Mouse (Mus musculus): Measurements from ENCODE around the gene Epn2. TPM values are rescaled to one million over a fixed set of nuclear protein-coding genes. Genes with fewer than 3 reads are reported as not detected.

The Epn2 gene
- polyA plus RNA-seq, 1 experiment, result 76.0 TPM

DNA sequence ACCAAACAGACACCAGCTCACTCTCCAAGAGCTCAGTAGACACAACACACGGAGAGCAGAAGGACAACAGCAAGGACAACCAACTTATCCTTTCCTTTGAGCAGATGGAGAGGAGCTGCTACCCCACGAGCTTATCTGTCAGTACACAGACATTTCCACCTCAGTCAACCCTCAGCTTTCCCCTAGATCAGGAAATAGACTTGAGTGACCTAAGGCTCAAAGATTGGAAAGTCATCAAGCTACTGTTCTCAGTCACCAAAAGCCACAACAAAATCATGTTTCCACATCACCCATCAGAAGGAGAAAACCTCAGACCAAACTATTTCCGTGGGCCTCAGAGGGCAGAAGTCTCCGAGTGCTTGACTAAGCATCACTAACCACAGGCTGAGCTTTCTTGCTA, 15.5 kb downstream of the Epn2 start:
- peaks cover 2% of the 10 kb centered on the region for H3K4me1 ChIP-seq (ENCODE audit: control insufficient read depth, insufficient read depth, low read length)
- no peak overlapping the region for H3K9ac ChIP-seq (ENCODE audit: low read depth, poor library complexity, severe bottlenecking)
- no peaks in the 10 kb centered on the region for H3K9me3 ChIP-seq (replicated peaks; ENCODE audit: control insufficient read depth, insufficient read depth, low read length, poor library complexity, severe bottlenecking)
- H3K27me3 ChIP-seq (ENCODE audit: control insufficient read depth, insufficient read depth, low read length, poor library complexity, severe bottlenecking), result no peaks in the 10 kb centered on the region
- no peak overlapping the region for H3K4me3 ChIP-seq (ENCODE audit: low read depth, low read length)
- no peak overlapping the region for H3K27ac ChIP-seq (ENCODE audit: insufficient read depth, low read length)
- H3K36me3 ChIP-seq (ENCODE audit: control insufficient read depth, insufficient read depth, low read length, poor library complexity, severe bottlenecking), result no peaks in the 10 kb centered on the region
- TF ChIP-seq CTCF (IDR thresholded peaks at IDR 0.05; ENCODE audit: low read depth, low read length) (no peak), EP300 (IDR thresholded peaks at IDR 0.05; ENCODE audit: insufficient read depth, low read depth, low read length) (no peak), POLR2A (IDR thresholded peaks at IDR 0.05; ENCODE audit: insufficient read depth, low read length) (no peak)

DNA sequence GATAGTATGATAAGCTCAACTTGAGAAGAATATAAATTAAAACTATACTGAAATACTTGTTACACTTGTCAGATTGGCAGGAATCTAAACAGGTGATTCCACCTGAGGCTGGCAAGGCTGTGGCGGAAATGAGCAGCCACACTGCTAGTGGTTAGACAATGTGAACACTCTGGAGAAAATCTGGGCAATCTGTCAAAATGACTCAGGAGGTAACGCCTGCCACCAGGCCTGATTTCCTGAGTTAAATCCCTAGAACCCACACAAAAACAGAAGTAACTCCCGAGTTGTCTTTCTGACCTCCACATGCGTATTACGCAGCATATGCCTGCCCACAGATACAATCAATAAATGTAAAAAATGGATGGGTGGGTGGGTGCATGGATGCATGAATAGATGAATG, 17.1 kb downstream of the Epn2 start:
- no peak overlapping the region for H3K9ac ChIP-seq (ENCODE audit: low read depth, poor library complexity, severe bottlenecking)
- peaks cover 2% of the 10 kb centered on the region for H3K4me1 ChIP-seq (ENCODE audit: control insufficient read depth, insufficient read depth, low read length)
- no peaks in the 10 kb centered on the region for H3K36me3 ChIP-seq (ENCODE audit: control insufficient read depth, insufficient read depth, low read length, poor library complexity, severe bottlenecking)
- TF ChIP-seq POLR2A (IDR thresholded peaks at IDR 0.05; ENCODE audit: insufficient read depth, low read length), result no peak
- no peak for TF ChIP-seq CTCF (IDR thresholded peaks at IDR 0.05; ENCODE audit: low read depth, low read length)
- TF ChIP-seq EP300 (IDR thresholded peaks at IDR 0.05; ENCODE audit: insufficient read depth, low read depth, low read length), result no peak
- H3K9me3 ChIP-seq (replicated peaks; ENCODE audit: control insufficient read depth, insufficient read depth, low read length, poor library complexity, severe bottlenecking), result no peaks in the 10 kb centered on the region
- no peak overlapping the region for H3K4me3 ChIP-seq (ENCODE audit: low read depth, low read length)
- H3K27me3 ChIP-seq (ENCODE audit: control insufficient read depth, insufficient read depth, low read length, poor library complexity, severe bottlenecking), result no peaks in the 10 kb centered on the region
- H3K27ac ChIP-seq (ENCODE audit: insufficient read depth, low read length), result no peak overlapping the region

DNA sequence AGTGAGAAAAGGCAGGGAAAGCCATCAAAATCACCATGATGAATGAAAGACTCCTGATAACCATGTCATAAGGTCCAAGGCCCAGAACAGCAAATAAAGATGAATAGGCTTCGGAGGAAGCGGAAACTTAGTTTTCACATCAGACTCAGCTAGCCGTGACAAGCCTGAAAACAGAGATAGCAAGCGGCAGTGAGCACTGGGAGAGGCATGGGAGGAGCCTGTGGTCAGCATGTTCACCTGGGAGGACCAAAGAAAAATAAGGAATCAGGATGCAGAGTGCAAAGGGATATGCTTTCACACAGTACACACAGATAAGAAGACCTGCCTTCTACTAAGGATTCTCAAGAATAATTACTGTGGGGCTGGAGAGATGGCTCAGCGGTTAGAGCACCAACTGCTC, 19.9 kb downstream of the Epn2 start:
- H3K27me3 ChIP-seq (ENCODE audit: control insufficient read depth, insufficient read depth, low read length, poor library complexity, severe bottlenecking), result no peaks in the 10 kb centered on the region
- no peak overlapping the region; the same call in 1 of the 2 replicates for H3K27ac ChIP-seq (ENCODE audit: insufficient read depth, low read length)
- TF ChIP-seq EP300 (IDR thresholded peaks at IDR 0.05; ENCODE audit: insufficient read depth, low read depth, low read length), result no peak
- TF ChIP-seq POLR2A (IDR thresholded peaks at IDR 0.05; ENCODE audit: insufficient read depth, low read length), result no peak
- no peaks in the 10 kb centered on the region for H3K9me3 ChIP-seq (replicated peaks; ENCODE audit: control insufficient read depth, insufficient read depth, low read length, poor library complexity, severe bottlenecking)
- H3K36me3 ChIP-seq (ENCODE audit: control insufficient read depth, insufficient read depth, low read length, poor library complexity, severe bottlenecking), result no peaks in the 10 kb centered on the region
- H3K4me3 ChIP-seq (ENCODE audit: low read depth, low read length), result no peak overlapping the region
- peaks cover 2% of the 10 kb centered on the region for H3K4me1 ChIP-seq (ENCODE audit: control insufficient read depth, insufficient read depth, low read length)
- no peak overlapping the region for H3K9ac ChIP-seq (ENCODE audit: low read depth, poor library complexity, severe bottlenecking)

DNA sequence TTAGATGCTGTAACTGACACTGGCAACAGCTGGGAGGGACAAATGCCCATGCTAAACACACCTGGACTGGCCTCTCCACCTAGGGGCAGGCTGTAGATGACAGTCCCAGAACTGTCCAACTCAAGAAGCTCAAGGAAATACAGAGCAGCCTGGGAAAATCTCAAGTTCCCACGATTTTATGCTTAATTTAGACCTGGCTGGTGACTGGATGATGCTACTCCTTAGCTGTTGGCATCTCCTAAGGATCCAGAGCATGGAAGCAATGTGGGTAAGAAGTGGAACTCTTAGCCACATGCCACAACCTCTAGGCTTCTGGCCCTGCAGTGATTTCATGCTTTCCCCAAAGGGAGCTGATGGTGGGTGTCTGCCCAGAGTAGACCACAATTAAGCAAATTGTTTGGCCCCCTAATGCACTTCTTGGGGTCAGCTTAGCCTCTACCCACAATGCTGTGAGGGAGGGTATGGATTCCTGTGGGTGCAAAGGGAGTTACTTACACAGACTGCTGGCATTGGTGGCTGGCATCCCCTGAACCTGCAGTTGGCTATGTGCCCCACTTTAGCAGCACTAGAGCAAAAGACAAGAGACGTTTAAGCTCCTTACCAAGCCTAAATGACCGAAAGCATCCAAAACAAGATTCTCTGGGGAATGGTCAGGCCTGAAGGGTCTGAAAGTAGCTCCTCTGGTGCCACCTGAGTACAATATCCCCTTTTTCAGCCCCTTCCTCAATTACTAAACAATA, 26.3 kb downstream of the Epn2 start:
- Histone ChIP-seq H3K9ac (ENCODE audit: low read depth, poor library complexity, severe bottlenecking) (no peak overlapping the region), H3K27me3 (ENCODE audit: control insufficient read depth, insufficient read depth, low read length, poor library complexity, severe bottlenecking) (no peaks in the 10 kb centered on the region), H3K36me3 (ENCODE audit: control insufficient read depth, insufficient read depth, low read length, poor library complexity, severe bottlenecking) (0 out of 2 replicates have a peak, but pooled peaks cover 2% of the 10 kb centered on the region), H3K4me1 (ENCODE audit: control insufficient read depth, insufficient read depth, low read length) (peaks cover 6% of the 10 kb centered on the region), H3K9me3 (replicated peaks; ENCODE audit: control insufficient read depth, insufficient read depth, low read length, poor library complexity, severe bottlenecking) (no peaks in the 10 kb centered on the region), H3K27ac (ENCODE audit: insufficient read depth, low read length) (no peak overlapping the region), H3K4me3 (ENCODE audit: low read depth, low read length) (no peak overlapping the region)
- no peak for TF ChIP-seq EP300 (IDR thresholded peaks at IDR 0.05; ENCODE audit: insufficient read depth, low read depth, low read length)

DNA sequence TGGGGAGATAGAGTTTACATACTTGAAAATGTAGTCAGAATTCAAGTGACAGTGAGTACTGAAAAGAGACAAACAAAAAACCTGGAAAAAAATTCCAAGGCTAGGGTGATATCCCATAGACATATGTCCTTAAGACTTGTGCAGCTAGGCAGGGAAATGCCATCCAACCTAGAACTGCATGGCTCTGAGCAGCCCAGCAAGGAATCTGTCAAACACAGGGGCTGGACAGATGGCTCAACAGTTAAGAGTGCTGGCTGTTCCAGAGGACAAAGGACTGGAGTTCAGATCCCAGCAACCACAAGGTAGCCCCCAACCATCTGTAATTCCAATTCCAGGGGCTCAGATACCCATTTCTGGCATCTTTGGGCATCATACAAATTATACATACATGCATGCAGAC, 28.9 kb downstream of the Epn2 start:
- TF ChIP-seq POLR2A (IDR thresholded peaks at IDR 0.05; ENCODE audit: insufficient read depth, low read length) (no peak), EP300 (IDR thresholded peaks at IDR 0.05; ENCODE audit: insufficient read depth, low read depth, low read length) (no peak), CTCF (IDR thresholded peaks at IDR 0.05; ENCODE audit: low read depth, low read length) (no peak)
- peaks cover 6% of the 10 kb centered on the region for H3K4me1 ChIP-seq (ENCODE audit: control insufficient read depth, insufficient read depth, low read length)
- no peaks in the 10 kb centered on the region for H3K9me3 ChIP-seq (replicated peaks; ENCODE audit: control insufficient read depth, insufficient read depth, low read length, poor library complexity, severe bottlenecking)
- no peak overlapping the region for H3K4me3 ChIP-seq (ENCODE audit: low read depth, low read length)
- peaks cover 2% of the 10 kb centered on the region; the same call in 1 of the 2 replicates for H3K36me3 ChIP-seq (ENCODE audit: control insufficient read depth, insufficient read depth, low read length, poor library complexity, severe bottlenecking)
- H3K9ac ChIP-seq (ENCODE audit: low read depth, poor library complexity, severe bottlenecking), result no peak overlapping the region
- no peak overlapping the region for H3K27ac ChIP-seq (ENCODE audit: insufficient read depth, low read length)
- H3K27me3 ChIP-seq (ENCODE audit: control insufficient read depth, insufficient read depth, low read length, poor library complexity, severe bottlenecking), result no peaks in the 10 kb centered on the region

DNA sequence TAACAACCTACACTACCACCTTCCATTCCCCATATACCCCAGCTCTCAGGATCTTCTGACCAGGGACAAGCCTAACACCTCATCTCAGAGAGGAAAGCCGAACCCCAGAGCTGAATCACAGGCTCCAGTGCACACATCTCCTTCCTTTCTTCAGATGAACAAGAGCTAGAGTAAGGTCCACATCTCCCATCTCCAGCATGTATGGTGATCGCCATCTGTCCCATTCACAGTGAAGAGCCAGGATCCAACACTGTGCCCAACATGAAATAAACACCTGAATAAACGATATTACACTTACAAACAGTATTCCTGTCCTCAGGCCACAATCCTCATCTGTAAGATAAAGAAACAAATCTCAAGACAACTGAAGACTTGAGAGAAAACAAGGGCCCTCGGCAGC, 31.8 kb downstream of the Epn2 start:
- no peaks in the 10 kb centered on the region for H3K9me3 ChIP-seq (replicated peaks; ENCODE audit: control insufficient read depth, insufficient read depth, low read length, poor library complexity, severe bottlenecking)
- TF ChIP-seq POLR2A (IDR thresholded peaks at IDR 0.05; ENCODE audit: insufficient read depth, low read length) (no peak), CTCF (IDR thresholded peaks at IDR 0.05; ENCODE audit: low read depth, low read length) (no peak), EP300 (IDR thresholded peaks at IDR 0.05; ENCODE audit: insufficient read depth, low read depth, low read length) (no peak)
- no peak overlapping the region for H3K27ac ChIP-seq (ENCODE audit: insufficient read depth, low read length)
- no peaks in the 10 kb centered on the region for H3K27me3 ChIP-seq (ENCODE audit: control insufficient read depth, insufficient read depth, low read length, poor library complexity, severe bottlenecking)
- peaks cover 12% of the 10 kb centered on the region for H3K36me3 ChIP-seq (ENCODE audit: control insufficient read depth, insufficient read depth, low read length, poor library complexity, severe bottlenecking)
- no peaks in the 10 kb centered on the region for H3K4me1 ChIP-seq (ENCODE audit: control insufficient read depth, insufficient read depth, low read length)
- no peak overlapping the region for H3K9ac ChIP-seq (ENCODE audit: low read depth, poor library complexity, severe bottlenecking)
- H3K4me3 ChIP-seq (ENCODE audit: low read depth, low read length), result no peak overlapping the region

All from ES-Bruce4 (cell line).